Mouse (Mus musculus) MEL (cell line): Measurements from ENCODE around the gene Arhgap24. TPM values are rescaled to one million over a fixed set of nuclear protein-coding genes. Genes with fewer than 3 reads are reported as not detected.

ENCODE experiments used
- DNase-seq: peaks from one replicate; pipeline ENCODE4 v3.0.0; 2011; ENCODE audit warnings: low read depth, low spot score
- H3K27ac ChIP-seq: 2 replicates; pipeline ENCODE4 v1.5.1; 2012; ENCODE audit warnings: low read depth, mild to moderate bottlenecking, control low read depth, low read length, moderate library complexity; ENCODE audit not compliant: control insufficient read depth
- H3K27me3 ChIP-seq, 2 experiments: fragments of 150-350 bp in 1 of 2; sonication (generic) in 1 of 2; 2 replicates each; pipeline ENCODE4 v1.6.1; 2012; ENCODE audit warnings: low read length in 2 of 2, mild to moderate bottlenecking in 2 of 2, improper control_type of control experiment in 1 of 2, moderate library complexity in 1 of 2; ENCODE audit not compliant: insufficient read depth in 2 of 2, control insufficient read depth in 1 of 2
- H3K36me3 ChIP-seq, 2 experiments: 2 replicates each; pipeline ENCODE4 v1.6.1; 2012 to 2014; ENCODE audit warnings: low read length in 2 of 2, improper control_type of control experiment in 1 of 2, inconsistent platforms in 1 of 2, mild to moderate bottlenecking in 1 of 2; ENCODE audit not compliant: insufficient read depth in 2 of 2, control insufficient read depth in 1 of 2
- H3K4me1 ChIP-seq, 2 experiments: fragments of 150-350 bp in 1 of 2; sonication (generic) in 1 of 2; 2 replicates each; pipeline ENCODE4 v1.6.1; 2012; ENCODE audit warnings: low read length in 2 of 2, improper control_type of control experiment in 1 of 2, mild to moderate bottlenecking in 1 of 2; ENCODE audit not compliant: insufficient read depth in 2 of 2, control insufficient read depth in 1 of 2
- H3K4me3 ChIP-seq, 2 experiments: fragments of 150-350 bp in 1 of 2; sonication (generic) in 1 of 2; 2 replicates each; pipeline ENCODE4 v1.5.1; 2012; ENCODE audit warnings: low read depth in 2 of 2, low read length in 2 of 2, mild to moderate bottlenecking in 2 of 2, moderate library complexity in 2 of 2, control low read depth in 1 of 2, improper control_type of control experiment in 1 of 2; ENCODE audit not compliant: control insufficient read depth in 1 of 2, insufficient read depth in 1 of 2
- H3K79me2 ChIP-seq: 2 replicates; pipeline ENCODE4 v1.6.1; 2012; ENCODE audit warnings: mild to moderate bottlenecking, low read length, moderate library complexity; ENCODE audit not compliant: control insufficient read depth, poor library complexity, insufficient read depth
- H3K9ac ChIP-seq: 2 replicates; pipeline ENCODE4 v1.6.1; 2012; ENCODE audit warnings: low read depth, mild to moderate bottlenecking, control low read depth, low read length, moderate library complexity; ENCODE audit not compliant: control insufficient read depth, poor library complexity, severe bottlenecking
- H3K9me3 ChIP-seq: fragments of 150-350 bp; sonication (generic); replicated peaks from 2 replicates; pipeline ENCODE4 v1.6.1; 2012; ENCODE audit warnings: mild to moderate bottlenecking, low read length, improper control_type of control experiment, moderate library complexity; ENCODE audit not compliant: insufficient read depth
- BHLHE40 ChIP-seq: IDR thresholded peaks from 2 replicates; pipeline ENCODE4 v1.6.1; 2012; ENCODE audit warnings: low read depth, mild to moderate bottlenecking, inconsistent platforms, low read length, improper control_type of control experiment, borderline replicate concordance
- CHD1 ChIP-seq: IDR thresholded peaks from 2 replicates; pipeline ENCODE4 v1.6.1; 2012; ENCODE audit warnings: low read depth, mild to moderate bottlenecking, inconsistent platforms, low read length, improper control_type of control experiment
- ELF1 ChIP-seq: IDR thresholded peaks from 2 replicates; pipeline ENCODE4 v1.6.1; 2014; ENCODE audit warnings: low read depth, mild to moderate bottlenecking, inconsistent platforms, low read length, improper control_type of control experiment, moderate library complexity
- EP300 ChIP-seq, 2 experiments: IDR thresholded peaks; 2 replicates each; pipeline ENCODE4 v1.6.1; 2011; ENCODE audit warnings: improper control_type of control experiment in 2 of 2, low read length in 2 of 2, low read depth in 1 of 2, mild to moderate bottlenecking in 1 of 2
- ETS1 ChIP-seq: IDR thresholded peaks from 2 replicates; pipeline ENCODE4 v1.6.1; 2012; ENCODE audit warnings: low read depth, mild to moderate bottlenecking, inconsistent platforms, low read length, improper control_type of control experiment, moderate library complexity
- GATA1 ChIP-seq: IDR thresholded peaks from 2 replicates; pipeline ENCODE4 v1.6.1; 2011; ENCODE audit warnings: low read depth, low read length, improper control_type of control experiment
- HCFC1 ChIP-seq: IDR thresholded peaks from 2 replicates; pipeline ENCODE4 v1.6.1; 2012; ENCODE audit warnings: low read depth, mild to moderate bottlenecking, inconsistent platforms, low read length, improper control_type of control experiment, moderate library complexity
- JUND ChIP-seq: IDR thresholded peaks from 2 replicates; pipeline ENCODE4 v1.6.1; 2011; ENCODE audit warnings: low read depth, mild to moderate bottlenecking, improper control_type of control experiment, low read length
- KAT2A ChIP-seq: conservative IDR thresholded peaks from 2 replicates; pipeline ENCODE4 v1.6.1; 2012; ENCODE audit warnings: low read depth, low read length, improper control_type of control experiment, inconsistent platforms
- MAFK ChIP-seq: IDR thresholded peaks from 2 replicates; pipeline ENCODE4 v1.6.1; 2011; ENCODE audit warnings: low read depth, mild to moderate bottlenecking, low read length, improper control_type of control experiment, borderline replicate concordance
- MAX ChIP-seq: IDR thresholded peaks from 2 replicates; pipeline ENCODE4 v1.6.1; 2011; ENCODE audit warnings: low read length, improper control_type of control experiment
- MAZ ChIP-seq: IDR thresholded peaks from 2 replicates; pipeline ENCODE4 v1.6.1; 2012; ENCODE audit warnings: low read depth, mild to moderate bottlenecking, inconsistent platforms, low read length, improper control_type of control experiment
- MXI1 ChIP-seq: IDR thresholded peaks from 2 replicates; pipeline ENCODE4 v1.6.1; 2011; ENCODE audit warnings: mild to moderate bottlenecking, low read depth, low read length, improper control_type of control experiment
- MYB ChIP-seq: IDR thresholded peaks from 2 replicates; pipeline ENCODE4 v1.6.1; 2011; ENCODE audit warnings: mild to moderate bottlenecking, low read depth, low read length, improper control_type of control experiment
- MYC ChIP-seq: IDR thresholded peaks from 2 replicates; pipeline ENCODE4 v1.6.1; 2011; ENCODE audit warnings: low read depth, mild to moderate bottlenecking, low read length, improper control_type of control experiment, moderate library complexity
- NELFE ChIP-seq: IDR thresholded peaks from 2 replicates; pipeline ENCODE4 v1.6.1; 2011; ENCODE audit warnings: low read depth, low read length, improper control_type of control experiment
- SMC3 ChIP-seq: IDR thresholded peaks from 2 replicates; pipeline ENCODE4 v1.6.1; 2011; ENCODE audit warnings: low read depth, low read length, improper control_type of control experiment
- TCF12 ChIP-seq: IDR thresholded peaks from 2 replicates; pipeline ENCODE4 v1.6.1; 2014; ENCODE audit warnings: low read depth, mild to moderate bottlenecking, inconsistent platforms, low read length, improper control_type of control experiment, moderate library complexity
- UBTF ChIP-seq: IDR thresholded peaks from 2 replicates; pipeline ENCODE4 v1.6.1; 2012; ENCODE audit warnings: low read depth, mild to moderate bottlenecking, inconsistent platforms, low read length, improper control_type of control experiment, moderate library complexity, borderline replicate concordance; ENCODE audit not compliant: insufficient read depth
- USF1 ChIP-seq: IDR thresholded peaks from 2 replicates; pipeline ENCODE4 v1.6.1; 2014; ENCODE audit warnings: low read depth, mild to moderate bottlenecking, inconsistent platforms, low read length, improper control_type of control experiment, moderate library complexity
- USF2 ChIP-seq, 2 experiments: IDR thresholded peaks; 2 replicates each; pipeline ENCODE4 v1.6.1; 2011 to 2012; ENCODE audit warnings: improper control_type of control experiment in 2 of 2, low read length in 2 of 2, borderline replicate concordance in 1 of 2, inconsistent platforms in 1 of 2, low read depth in 1 of 2, mild to moderate bottlenecking in 1 of 2; ENCODE audit not compliant: insufficient read depth in 1 of 2
- ZC3H11A ChIP-seq: IDR thresholded peaks from 2 replicates; pipeline ENCODE4 v1.6.1; 2012; ENCODE audit warnings: low read depth, mild to moderate bottlenecking, inconsistent platforms, low read length, improper control_type of control experiment
- ZKSCAN1 ChIP-seq: IDR thresholded peaks from 2 replicates; pipeline ENCODE4 v1.6.1; 2012; ENCODE audit warnings: low read depth, mild to moderate bottlenecking, inconsistent platforms, low read length, improper control_type of control experiment, moderate library complexity
- ZNF384 ChIP-seq: IDR thresholded peaks from 2 replicates; pipeline ENCODE4 v1.6.1; 2012; ENCODE audit warnings: low read depth, mild to moderate bottlenecking, inconsistent platforms, low read length, improper control_type of control experiment
- polyA plus RNA-seq, 2 experiments: library from polyadenylated mRNA; stranded (reverse) in 1 of 2; unstranded in 1 of 2; fragments of >175 nt in 1 of 2; fragments of >200 nt in 1 of 2; gene quantifications; 2 replicates each; pipeline versions ENCODE4 v1.2.1 to v1.2.4; 2012; ENCODE audit warnings: low replicate concordance in 2 of 2, low read depth in 1 of 2; ENCODE audit not compliant: insufficient read length in 2 of 2, insufficient read depth in 1 of 2, missing spikeins in 1 of 2
- total RNA-seq: library from RNA; depleted of rRNA; stranded (reverse); fragments of 300-350 nt; gene quantifications from 2 replicates; pipeline ENCODE4 v1.2.3, GENCODE M21; 2012

Arhgap24 gene
- total and polyA plus RNA-seq, 3 experiments = not detected

DNA sequence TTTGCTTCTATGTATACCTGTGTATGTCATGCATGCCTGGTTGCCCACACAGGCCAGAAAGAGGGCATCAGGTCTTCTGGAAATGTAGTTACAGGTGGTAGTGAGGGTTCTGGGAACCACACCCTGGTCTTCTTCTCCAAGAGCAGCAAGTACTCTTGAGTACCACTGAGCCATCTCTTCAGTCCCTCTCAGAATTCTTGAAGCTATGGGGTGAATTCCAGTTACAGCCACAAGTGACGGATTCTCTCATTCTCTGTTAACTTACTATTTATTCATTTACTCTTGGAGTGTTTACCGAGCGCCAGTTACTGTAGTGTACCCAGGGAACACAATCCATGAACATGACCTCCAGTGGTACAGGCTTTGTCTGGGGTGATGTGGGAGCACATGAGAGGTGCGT lies 65.1 kb downstream of the Arhgap24 start:
- Histone ChIP-seq H3K9ac (no peak overlapping the region), H3K36me3 (no peaks in the 10 kb centered on the region), H3K4me1 (no peaks in the 10 kb centered on the region)
- TF ChIP-seq JUND = no peak
- TF ChIP-seq USF2 (IDR thresholded peaks at IDR 0.05; ENCODE audit: borderline replicate concordance in 1 of 2, insufficient read depth in 1 of 2, low read depth in 1 of 2, low read length in 2 of 2) = no peak
- TF ChIP-seq MAFK = no peak
- TF ChIP-seq ELF1 = no peak
- TF ChIP-seq MYC = no peak
- no peak for TF ChIP-seq USF1
- no peak for TF ChIP-seq BHLHE40
- no peak for TF ChIP-seq MAX
- TF ChIP-seq ZKSCAN1 = no peak
- no peak for TF ChIP-seq HCFC1
- TF ChIP-seq ETS1 = no peak
- TF ChIP-seq CHD1 = no peak
- TF ChIP-seq, all 39 proteins: peak for 0
- Histone ChIP-seq H3K79me2 (no peaks in the 10 kb centered on the region), H3K9me3 (no peaks in the 10 kb centered on the region), H3K4me3 (no peak overlapping the region), H3K27ac (no peak overlapping the region), H3K27me3 (no peaks in the 10 kb centered on the region)
- no peak for DNase-seq

DNA sequence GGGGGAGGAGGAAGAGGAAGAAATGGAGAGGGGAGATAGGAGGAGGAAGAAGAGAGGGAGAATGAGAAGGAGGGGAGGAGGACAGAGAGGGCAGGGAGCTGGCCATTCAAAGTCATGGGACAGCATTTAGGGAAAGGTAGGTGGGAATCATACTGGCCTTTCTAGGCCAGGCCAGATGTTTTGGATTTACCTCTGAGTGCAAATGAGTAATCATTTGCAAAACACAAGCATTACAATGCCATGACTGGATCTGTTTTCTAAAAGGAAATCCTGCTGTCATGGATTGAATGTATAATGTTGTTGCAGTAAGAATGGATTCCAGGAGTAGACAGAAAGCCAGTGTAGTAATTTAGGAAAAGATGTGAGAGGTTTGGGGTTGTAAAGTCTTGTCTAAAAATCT lies 66.6 kb downstream of the Arhgap24 start:
- Histone ChIP-seq H3K27me3 (no peaks in the 10 kb centered on the region), H3K4me3 (no peak overlapping the region), H3K27ac (no peak overlapping the region), H3K79me2 (no peaks in the 10 kb centered on the region), H3K9ac (no peak overlapping the region), H3K4me1 (no peaks in the 10 kb centered on the region), H3K9me3 (no peaks in the 10 kb centered on the region), H3K36me3 (no peaks in the 10 kb centered on the region)
- no peak for DNase-seq
- no peak for TF ChIP-seq NELFE
- TF ChIP-seq MYB = no peak
- no peak for TF ChIP-seq UBTF
- TF ChIP-seq MXI1 = no peak
- no peak for TF ChIP-seq KAT2A
- no peak for TF ChIP-seq SMC3
- TF ChIP-seq HCFC1 = no peak
- no peak for TF ChIP-seq CHD1
- no peak for TF ChIP-seq ZNF384
- TF ChIP-seq TCF12 = no peak
- no peak for TF ChIP-seq MAZ
- TF ChIP-seq GATA1 = no peak
- no peak for TF ChIP-seq ZC3H11A
- TF ChIP-seq EP300 (IDR thresholded peaks at IDR 0.05; ENCODE audit: low read depth in 1 of 2, low read length in 2 of 2) = no peak
